Mouse (Mus musculus): ENCODE data around the gene Heyl. TPM values are rescaled to one million over a fixed set of nuclear protein-coding genes. Genes with fewer than 3 reads are reported as not detected.
"Not testable (repeated sequence)": the region's sequence is repeated elsewhere in the genome, so short reads cannot be mapped to it uniquely, and the experiment has no call there.

The Heyl gene
- polyA plus RNA-seq, 1 experiment from 2014 or later = 4.1 TPM

GRCm38 (mm10) chr4:123293661-123294443 is 60.5 kb downstream of the Heyl start:
- H3K27ac ChIP-seq = no peak overlapping the region
- WGBS = 87% methylated on average over 7 of the region's 7 CpGs
- H3K9ac ChIP-seq = no peak overlapping the region
- no peak for ATAC-seq
- peaks cover 96% of the 10 kb centered on the region for H3K36me3 ChIP-seq (ENCODE audit: poor library complexity, severe bottlenecking)
- H3K27me3 ChIP-seq = no peaks in the 10 kb centered on the region
- no peak overlapping the region for H3K4me3 ChIP-seq
- H3K9me3 ChIP-seq (replicated peaks) = no peaks in the 10 kb centered on the region
- no peak overlapping the region for H3K4me2 ChIP-seq
- no peaks in the 10 kb centered on the region for H3K4me1 ChIP-seq

GRCm38 (mm10) chr4:123295026-123295425 is 61.7 kb downstream of the Heyl start:
- H3K4me3 ChIP-seq; ATAC-seq; H3K27ac ChIP-seq; H3K9me3 ChIP-seq (replicated peaks); H3K9ac ChIP-seq; H3K27me3 ChIP-seq; H3K4me1 ChIP-seq; H3K4me2 ChIP-seq: not testable (repeated sequence)
- H3K36me3 ChIP-seq (ENCODE audit: poor library complexity, severe bottlenecking) = peaks cover 96% of the 10 kb centered on the region
- WGBS = 93% methylated on average over 15 of the region's 15 CpGs

GRCm38 (mm10) chr4:123295516-123296147 is 62.3 kb downstream of the Heyl start:
- WGBS = 93% methylated on average over 21 of the region's 21 CpGs

GRCm38 (mm10) chr4:123296148-123296534 is 62.8 kb downstream of the Heyl start:
- Histone ChIP-seq H3K4me2 (no peak overlapping the region), H3K27me3 (no peaks in the 10 kb centered on the region), H3K27ac (no peak overlapping the region), H3K4me3 (no peak overlapping the region), H3K4me1 (no peaks in the 10 kb centered on the region), H3K36me3 (ENCODE audit: poor library complexity, severe bottlenecking) (peaks cover 96% of the 10 kb centered on the region), H3K9me3 (replicated peaks) (no peaks in the 10 kb centered on the region), H3K9ac (no peak overlapping the region)
- WGBS = 93% methylated on average over 5 of the region's 5 CpGs
- ATAC-seq = no peak

More at GRCm38 (mm10) chr4:123295516-123296147, 62.3 kb downstream of the Heyl start:
- no peaks in the 10 kb centered on the region for H3K4me1 ChIP-seq
- no peaks in the 10 kb centered on the region for H3K27me3 ChIP-seq
- H3K4me2 ChIP-seq = no peak overlapping the region
- no peaks in the 10 kb centered on the region for H3K9me3 ChIP-seq (replicated peaks)
- H3K27ac ChIP-seq = no peak overlapping the region
- no peak overlapping the region for H3K9ac ChIP-seq
- H3K36me3 ChIP-seq (ENCODE audit: poor library complexity, severe bottlenecking) = peaks cover 98% of the 10 kb centered on the region
- no peak for ATAC-seq
- no peak overlapping the region for H3K4me3 ChIP-seq

GRCm38 (mm10) chr4:123297195-123297960 is 64.0 kb downstream of the Heyl start:
- Histone ChIP-seq H3K9ac (no peak overlapping the region), H3K4me1 (no peaks in the 10 kb centered on the region), H3K27ac (no peak overlapping the region), H3K4me2 (no peak overlapping the region), H3K36me3 (ENCODE audit: poor library complexity, severe bottlenecking) (peaks cover 95% of the 10 kb centered on the region), H3K27me3 (no peaks in the 10 kb centered on the region), H3K9me3 (replicated peaks) (no peaks in the 10 kb centered on the region), H3K4me3 (no peak overlapping the region)
- 90% methylated on average over 22 of the region's 22 CpGs for WGBS
- no peak for ATAC-seq

GRCm38 (mm10) chr4:123298226-123298625 is 64.9 kb downstream of the Heyl start:
- Histone ChIP-seq H3K27ac (no peak overlapping the region), H3K9me3 (replicated peaks) (no peaks in the 10 kb centered on the region), H3K36me3 (ENCODE audit: poor library complexity, severe bottlenecking) (peaks cover 95% of the 10 kb centered on the region), H3K4me3 (no peak overlapping the region), H3K9ac (no peak overlapping the region), H3K27me3 (no peaks in the 10 kb centered on the region), H3K4me2 (no peak overlapping the region), H3K4me1 (no peaks in the 10 kb centered on the region)
- ATAC-seq = no peak
- 97% methylated on average over 4 of the region's 4 CpGs for WGBS

GRCm38 (mm10) chr4:123298980-123299670 is 65.8 kb downstream of the Heyl start:
- H3K4me2 ChIP-seq = no peak overlapping the region
- H3K4me1 ChIP-seq = no peaks in the 10 kb centered on the region
- no peaks in the 10 kb centered on the region for H3K27me3 ChIP-seq
- no peaks in the 10 kb centered on the region for H3K9me3 ChIP-seq (replicated peaks)
- H3K27ac ChIP-seq = no peak overlapping the region
- no peak overlapping the region for H3K9ac ChIP-seq
- no peak overlapping the region for H3K4me3 ChIP-seq
- peaks cover 95% of the 10 kb centered on the region for H3K36me3 ChIP-seq (ENCODE audit: poor library complexity, severe bottlenecking)
- WGBS = 94% methylated on average over 11 of the region's 11 CpGs
- ATAC-seq = no peak

Other genes starting within 250 kb of the Heyl start
- gene Mycl, start 237.9 kb upstream of the Heyl start, polyA plus RNA-seq (2015; fragmentation: Nextera tagmentation; extraction: Ambion mirVana) = 59.3 and 63.3 TPM in 2 replicates
- 26.0 and 31.9 TPM in 2 replicates for gene Trit1, start 217.0 kb upstream of the Heyl start, polyA plus RNA-seq (2015; fragmentation: Nextera tagmentation; extraction: Ambion mirVana)
- 0.19 and 0.25 TPM in 2 replicates for gene Bmp8b, start 128.4 kb upstream of the Heyl start, polyA plus RNA-seq (2015; fragmentation: Nextera tagmentation; extraction: Ambion mirVana)
- not detected in 2 replicates for gene Oxct2b, start 117.3 kb upstream of the Heyl start, polyA plus RNA-seq (2015; fragmentation: Nextera tagmentation; extraction: Ambion mirVana)
- gene Ppie, start 93.6 kb upstream of the Heyl start, polyA plus RNA-seq (2015; fragmentation: Nextera tagmentation; extraction: Ambion mirVana) = 91.6 and 96.0 TPM in 2 replicates
- gene Hpcal4, start 50.3 kb upstream of the Heyl start, polyA plus RNA-seq (2015; fragmentation: Nextera tagmentation; extraction: Ambion mirVana) = 7.7 and 10.8 TPM in 2 replicates
- gene Nt5c1a, start 32.1 kb upstream of the Heyl start, polyA plus RNA-seq (2015; fragmentation: Nextera tagmentation; extraction: Ambion mirVana) = 0.24 TPM in 1 of 2 replicates, not detected in the other
- 27.7 and 28.6 TPM in 2 replicates for gene Pabpc4, start 28.8 kb downstream of the Heyl start, polyA plus RNA-seq (2015; fragmentation: Nextera tagmentation; extraction: Ambion mirVana)
- not detected in 2 replicates for gene Oxct2a, start 90.1 kb downstream of the Heyl start, polyA plus RNA-seq (2015; fragmentation: Nextera tagmentation; extraction: Ambion mirVana)
- gene Bmp8a, start 109.7 kb downstream of the Heyl start, polyA plus RNA-seq (2015; fragmentation: Nextera tagmentation; extraction: Ambion mirVana) = not detected in 2 replicates